Mouse (Mus musculus) neural tube, embryonic 11.5 days (tissue): ENCODE measurements around the gene Luc7l2. TPM values are rescaled to one million over a fixed set of nuclear protein-coding genes. Genes with fewer than 3 reads are reported as not detected.

ENCODE experiments used
- ATAC-seq: fragments of 200-750 bp; cut with Nextera tagmentation; 2 replicates; pipeline ENCODE4 v1.8.0; 2017; ENCODE audit warnings: moderate number of reproducible peaks, mild to moderate bottlenecking, moderate TSS enrichment, moderate library complexity; ENCODE audit not compliant: insufficient read depth, low FRiP score, low TSS enrichment
- DNase-seq: peaks from one replicate; pipeline ENCODE4 v3.0.0-alpha.2; 2015; ENCODE audit warnings: low spot score
- H3K27ac ChIP-seq: fragments of 300-500 bp; sonication (generic); 2 replicates; pipeline ENCODE4 v1.5.1; 2014; ENCODE audit warnings: low read depth, mild to moderate bottlenecking, low read length
- H3K27me3 ChIP-seq: fragments of 300-500 bp; sonication (generic); 2 replicates; pipeline ENCODE4 v1.6.1; 2014; ENCODE audit warnings: mild to moderate bottlenecking, low read length, mixed read lengths; ENCODE audit not compliant: control insufficient read depth, insufficient read depth
- H3K36me3 ChIP-seq: fragments of 300-500 bp; sonication (generic); 2 replicates; pipeline ENCODE4 v1.6.1; 2014; ENCODE audit warnings: mild to moderate bottlenecking, low read length, moderate library complexity, mixed read lengths; ENCODE audit not compliant: control insufficient read depth, insufficient read depth
- H3K4me1 ChIP-seq: fragments of 300-500 bp; sonication (generic); 2 replicates; pipeline ENCODE4 v1.6.1; 2014; ENCODE audit warnings: low read length, mixed read lengths; ENCODE audit not compliant: control insufficient read depth, insufficient read depth
- H3K4me2 ChIP-seq: fragments of 300-500 bp; sonication (generic); 2 replicates; pipeline ENCODE4 v1.6.1; 2014; ENCODE audit warnings: low read depth, mild to moderate bottlenecking, moderate library complexity
- H3K4me3 ChIP-seq: fragments of 300-500 bp; sonication (generic); 2 replicates; pipeline ENCODE4 v1.5.1; 2014; ENCODE audit warnings: low read depth, low read length
- H3K9ac ChIP-seq: fragments of 300-500 bp; sonication (generic); 2 replicates; pipeline ENCODE4 v1.6.1; 2014; ENCODE audit warnings: mild to moderate bottlenecking, low read length
- H3K9me3 ChIP-seq: fragments of 300-500 bp; sonication (generic); 2 replicates; pipeline ENCODE4 v1.6.1; 2016; ENCODE audit warnings: low read length; ENCODE audit not compliant: control insufficient read depth
- WGBS: fragments of 180-500 bp; shearing (Covaris S2); extraction: QIAGEN DNeasy Blood & Tissue Kit; methylation state at CpG from one replicate; pipeline ENCODE4 v1.1.7; 2014; 5-methylcytosine and 5-hydroxymethylcytosine counted together
- polyA plus RNA-seq: library from polyadenylated mRNA; unstranded; fragments of >200 nt; fragmentation: Nextera tagmentation; extraction: Ambion mirVana; gene quantifications from 2 replicates; pipeline ENCODE4 v1.2.1, GENCODE M21; 2014

Gene Luc7l2
- polyA plus RNA-seq, 1 experiment from 2014 or later = 32.7 TPM

GRCm38 (mm10) chr6:38634461-38634860 lies 83.3 kb downstream of the Luc7l2 start:
- WGBS = 85% methylated on average over 8 of the region's 8 CpGs
- ATAC-seq (no peak), DNase-seq (no peak)
- no peak overlapping the region for H3K4me3 ChIP-seq
- no peaks in the 10 kb centered on the region for H3K36me3 ChIP-seq
- H3K27ac ChIP-seq = no peak overlapping the region
- no peaks in the 10 kb centered on the region for H3K9me3 ChIP-seq
- no peak overlapping the region for H3K9ac ChIP-seq
- peaks cover 46% of the 10 kb centered on the region for H3K27me3 ChIP-seq
- H3K4me2 ChIP-seq = no peak overlapping the region
- H3K4me1 ChIP-seq = peaks cover 16% of the 10 kb centered on the region

- peak overlapping the region; percentile 97 for H3K4me2 ChIP-seq
- peaks cover 16% of the 10 kb centered on the region for H3K4me1 ChIP-seq
- H3K9ac ChIP-seq = peak overlapping the region; percentile 49
- DNase-seq (peak; percentile 56), ATAC-seq (peak; percentile 67)
- no peak overlapping the region for H3K27ac ChIP-seq
- WGBS = 1% methylated on average over 69 of the region's 72 CpGs
- H3K4me3 ChIP-seq = peak overlapping the region; percentile 50
- peaks cover 48% of the 10 kb centered on the region for H3K27me3 ChIP-seq
- no peaks in the 10 kb centered on the region for H3K9me3 ChIP-seq
- no peaks in the 10 kb centered on the region for H3K36me3 ChIP-seq
Observed at GRCm38 (mm10) chr6:38635941-38636851, 85.1 kb downstream of the Luc7l2 start.

- Histone ChIP-seq H3K27ac (no peak within 1 kb of the TSS), H3K9me3 (no peaks in the 10 kb centered on the region), H3K27me3 (peaks cover 49% of the 10 kb centered on the region), H3K9ac (peak within 1 kb of the TSS; percentile 49), H3K4me1 (peaks cover 16% of the 10 kb centered on the region), H3K36me3 (no peaks in the 10 kb centered on the region), H3K4me3 (peak within 1 kb of the TSS; percentile 50), H3K4me2 (peak within 1 kb of the TSS; percentile 97)
- DNase-seq (peak; percentile 61), ATAC-seq (peak; percentile 64)
- WGBS = 3% methylated on average over 51 of the region's 60 CpGs
Observed at GRCm38 (mm10) chr6:38636852-38637618, 85.9 kb downstream of the Luc7l2 start, which contains the start of gene Klrg2. Gene Klrg2 (minus strand): TSS chr6:38637242.

- no peak for ATAC-seq
- Histone ChIP-seq H3K27me3 (peaks cover 33% of the 10 kb centered on the region), H3K4me1 (peaks cover 16% of the 10 kb centered on the region), H3K36me3 (no peaks in the 10 kb centered on the region), H3K27ac (no peak overlapping the region), H3K4me2 (no peak overlapping the region), H3K9me3 (no peaks in the 10 kb centered on the region), H3K4me3 (no peak overlapping the region), H3K9ac (no peak overlapping the region)
- no peak for DNase-seq
- 79% methylated on average over 11 of the region's 11 CpGs for WGBS
Observed at GRCm38 (mm10) chr6:38640401-38640800, 89.3 kb downstream of the Luc7l2 start.

GRCm38 (mm10) chr6:38641228-38641627 lies 90.1 kb downstream of the Luc7l2 start:
- no peak for DNase-seq
- Histone ChIP-seq H3K4me2 (no peak overlapping the region), H3K9me3 (no peaks in the 10 kb centered on the region), H3K36me3 (no peaks in the 10 kb centered on the region), H3K27ac (no peak overlapping the region), H3K27me3 (peaks cover 25% of the 10 kb centered on the region), H3K4me1 (peaks cover 12% of the 10 kb centered on the region), H3K9ac (no peak overlapping the region), H3K4me3 (no peak overlapping the region)
- no peak for ATAC-seq
- WGBS = 76% methylated on average over 5 of the region's 5 CpGs

GRCm38 (mm10) chr6:38641645-38642044 lies 90.5 kb downstream of the Luc7l2 start:
- Histone ChIP-seq H3K4me1 (peaks cover 7% of the 10 kb centered on the region), H3K9me3 (no peaks in the 10 kb centered on the region), H3K36me3 (no peaks in the 10 kb centered on the region), H3K9ac (no peak overlapping the region), H3K4me2 (no peak overlapping the region), H3K4me3 (no peak overlapping the region), H3K27ac (no peak overlapping the region), H3K27me3 (peaks cover 21% of the 10 kb centered on the region)
- WGBS = 60% methylated on average over 5 of the region's 5 CpGs
- DNase-seq (no peak), ATAC-seq (no peak)

GRCm38 (mm10) chr6:38642593-38642992 lies 91.5 kb downstream of the Luc7l2 start:
- Histone ChIP-seq H3K4me2 (no peak overlapping the region), H3K27ac (no peak overlapping the region), H3K36me3 (no peaks in the 10 kb centered on the region), H3K9me3 (no peaks in the 10 kb centered on the region), H3K9ac (no peak overlapping the region), H3K4me1 (no peaks in the 10 kb centered on the region), H3K27me3 (peaks cover 11% of the 10 kb centered on the region), H3K4me3 (no peak overlapping the region)
- 70% methylated on average over 5 of the region's 5 CpGs for WGBS
- ATAC-seq (no peak), DNase-seq (no peak)

GRCm38 (mm10) chr6:38643039-38643438 lies 91.9 kb downstream of the Luc7l2 start:
- 77% methylated on average over 3 of the region's 3 CpGs for WGBS
- no peak overlapping the region for H3K9ac ChIP-seq
- no peak for DNase-seq
- ATAC-seq = no peak
- no peaks in the 10 kb centered on the region for H3K9me3 ChIP-seq
- H3K36me3 ChIP-seq = no peaks in the 10 kb centered on the region
- H3K4me3 ChIP-seq = no peak overlapping the region
- H3K27ac ChIP-seq = no peak overlapping the region
- peaks cover 8% of the 10 kb centered on the region; the same call in 1 of the 2 replicates for H3K27me3 ChIP-seq
- H3K4me2 ChIP-seq = no peak overlapping the region
- H3K4me1 ChIP-seq = no peaks in the 10 kb centered on the region
